Mouse (Mus musculus): ENCODE measurements around the gene Styk1.

- TF ChIP-seq ZNF384 (IDR thresholded peaks at IDR 0.05; ENCODE audit: low read depth, low read length) (no peak), ZC3H11A (IDR thresholded peaks at IDR 0.05; ENCODE audit: borderline replicate concordance, low read depth, low read length) (no peak), HCFC1 (IDR thresholded peaks at IDR 0.05; ENCODE audit: borderline replicate concordance, insufficient read depth, low read length) (no peak)
These were observed 59.5 kb downstream of the Styk1 start for GRCm38 (mm10) chr6:131293916-131294315.
